Mouse (Mus musculus) gastrocnemius, postnatal 10 days (tissue): ENCODE measurements around the gene Olfr954. TPM values are rescaled to one million over a fixed set of nuclear protein-coding genes. Genes with fewer than 3 reads are reported as not detected.
A peak's percentile ranks its signal among the peaks of the same experiment; 100 is the strongest.

Source experiments
- DNase-seq: peaks from one replicate; pipeline ENCODE4 v3.0.0; 2021; ENCODE audit warnings: mixed read lengths
- long read RNA-seq, 2 experiments: library from polyadenylated mRNA; stranded (forward); transcript quantifications; one replicate each; pipeline ENCODE4 v2.0.0; 2021
- total RNA-seq, 2 experiments: library from RNA; stranded (reverse); gene quantifications; 2 replicates each; pipeline ENCODE4 v1.2.3; 2021

The Olfr954 gene
- total RNA-seq: not detected
- long read RNA-seq, experiment 1: 0 reads
- long read RNA-seq, experiment 2: 0 reads

DNA sequence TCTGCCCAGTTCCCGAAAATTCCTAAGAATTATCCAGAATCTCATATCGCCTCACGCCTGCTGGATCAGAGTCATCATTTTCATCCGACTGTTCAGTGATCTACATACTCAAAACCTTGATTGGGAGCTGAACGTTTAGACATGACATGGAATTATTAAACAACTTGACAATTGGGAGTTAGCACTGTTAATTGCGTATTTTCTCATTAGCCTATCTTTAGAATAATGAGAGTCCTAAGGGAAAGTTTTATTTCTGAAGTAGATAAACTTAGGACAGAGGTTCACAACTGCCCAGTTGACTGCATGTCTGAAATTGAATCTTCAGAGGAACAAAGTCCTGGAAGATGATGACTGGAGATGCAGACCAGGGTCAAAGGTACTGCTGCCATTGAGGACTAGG, at the start of gene Olfr954:
Gene Olfr954, plus strand, starts transcription at position 301 of the 400 bp plus-strand sequence.
- DNase-seq: no peak

GRCm38 (mm10) chr9:39427048-39427447, 29.5 kb upstream of the Olfr954 start, which contains the start of gene Olfr952:
Gene Olfr952, minus strand, starts transcription at chr9:39427148.
- DNase-seq: no peak

- no peak for DNase-seq
Measured at GRCm38 (mm10) chr9:39471844-39472243, 15.3 kb downstream of the Olfr954 start, which contains the start of gene Olfr955. Gene Olfr955, minus strand, starts transcription at chr9:39471944.

DNA sequence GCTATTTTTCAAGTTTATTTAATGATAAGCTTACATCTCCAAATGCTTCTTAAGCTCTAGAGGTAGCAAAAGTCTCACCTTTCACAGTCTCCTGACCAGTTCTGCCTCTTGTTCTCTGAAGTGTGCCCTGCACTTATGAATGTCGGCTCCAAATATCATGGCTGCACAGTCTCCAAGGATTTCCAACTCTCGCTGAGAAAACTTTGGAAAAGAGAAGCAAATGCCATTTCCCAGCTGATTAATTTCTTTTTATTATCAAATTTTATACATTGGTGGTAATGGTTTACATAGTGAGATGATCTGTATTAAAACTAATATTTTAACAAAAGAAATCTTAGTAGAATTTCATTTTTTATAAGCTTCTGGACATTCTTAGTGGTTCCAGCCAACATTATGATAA, 37.4 kb downstream of the Olfr954 start, which contains the start of gene Olfr44:
Gene Olfr44, minus strand, starts transcription at position 101 of the 400 bp plus-strand sequence.
- DNase-seq: no peak

GRCm38 (mm10) chr9:39508998-39509397, 52.5 kb downstream of the Olfr954 start:
- peak; percentile 63 for DNase-seq

DNA sequence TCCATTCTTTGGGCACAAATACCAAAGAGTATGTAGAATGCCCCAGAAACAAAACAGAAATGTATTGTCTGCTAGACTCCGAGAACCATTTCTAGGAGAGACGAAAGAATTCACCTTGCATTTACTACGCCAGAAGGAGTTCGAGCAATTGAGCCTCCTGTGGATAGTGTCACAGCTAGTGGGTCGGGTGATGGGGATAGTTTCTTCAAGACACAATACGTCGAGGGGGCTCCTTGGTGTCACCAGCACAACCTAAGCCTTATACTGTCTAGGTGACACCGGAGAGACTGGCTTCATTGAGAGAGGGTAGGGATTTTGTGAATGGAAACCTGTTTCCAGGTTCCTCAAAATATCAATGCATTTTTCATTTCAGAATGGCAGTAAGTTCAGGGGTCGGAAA, 52.9 kb downstream of the Olfr954 start:
- no peak for DNase-seq

Other genes with a start within 250 kb of the Olfr954 start
- gene Olfr1537, start 206.7 kb upstream of the Olfr954 start, total RNA-seq: not detected
- not detected for gene Olfr945, start 179.9 kb upstream of the Olfr954 start, total RNA-seq
- not detected for gene Olfr948, start 130.7 kb upstream of the Olfr954 start, total RNA-seq
- not detected for gene Olfr951, start 69.3 kb upstream of the Olfr954 start, total RNA-seq
- gene Olfr952, start 29.6 kb upstream of the Olfr954 start, total RNA-seq: not detected
- gene Olfr955, start 15.2 kb downstream of the Olfr954 start, total RNA-seq: not detected
- not detected for gene Olfr44, start 37.3 kb downstream of the Olfr954 start, total RNA-seq
- not detected for gene Olfr957, start 59.1 kb downstream of the Olfr954 start, total RNA-seq
- not detected for gene Olfr958, start 97.4 kb downstream of the Olfr954 start, total RNA-seq
- not detected for gene Olfr959, start 118.9 kb downstream of the Olfr954 start, total RNA-seq
- 100 to 1,000 TPM; 113 to 117 TPM for gene AW551984, start 147.7 kb downstream of the Olfr954 start, total RNA-seq
- gene Olfr148, start 154.0 kb downstream of the Olfr954 start, total RNA-seq: not detected
- gene Olfr960, start 164.7 kb downstream of the Olfr954 start, total RNA-seq: not detected
- gene Olfr961, start 188.4 kb downstream of the Olfr954 start, total RNA-seq: not detected
- not detected for gene Olfr963, start 210.5 kb downstream of the Olfr954 start, total RNA-seq